Mouse (Mus musculus) adrenal gland, postnatal 14 days (tissue): ENCODE data around the gene Tpx2. TPM values are rescaled to one million over a fixed set of nuclear protein-coding genes. Genes with fewer than 3 reads are reported as not detected.

ENCODE experiments used
- DNase-seq: peaks from one replicate; pipeline ENCODE4 v3.0.0; 2021; ENCODE audit warnings: mixed read lengths
- total RNA-seq: library from RNA; stranded (reverse); gene quantifications from 2 replicates; pipeline ENCODE4 v1.2.3, GENCODE M21; 2021

Gene Tpx2
- total RNA-seq, 1 experiment from 2014 or later, result 20.3 TPM

GRCm38 (mm10) chr2:152914310-152915120 is 66.8 kb downstream of the Tpx2 start:
- DNase-seq, result peak; percentile 95

- no peak for DNase-seq
These were observed 67.7 kb downstream of the Tpx2 start for GRCm38 (mm10) chr2:152915453-152915852.

DNA sequence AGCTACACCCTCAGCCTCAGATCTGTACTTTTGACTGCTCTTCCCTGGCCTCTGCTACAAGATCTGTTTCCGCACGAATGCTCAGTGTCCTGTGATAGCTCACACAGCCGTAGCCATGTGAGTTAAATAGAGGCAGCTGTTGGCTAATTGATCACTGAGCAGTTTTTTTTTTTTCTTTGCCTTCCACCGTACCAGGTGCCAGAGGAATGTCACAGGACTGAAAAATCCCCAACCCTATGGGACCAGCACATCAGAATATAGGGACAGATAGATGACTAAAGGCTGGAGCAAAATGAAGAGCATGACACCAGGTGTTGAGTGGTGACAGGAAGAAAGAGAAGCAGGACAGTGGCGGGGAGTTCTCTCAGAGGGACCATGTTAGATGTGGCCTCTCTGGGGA is 68.3 kb downstream of the Tpx2 start:
- no peak for DNase-seq

DNA sequence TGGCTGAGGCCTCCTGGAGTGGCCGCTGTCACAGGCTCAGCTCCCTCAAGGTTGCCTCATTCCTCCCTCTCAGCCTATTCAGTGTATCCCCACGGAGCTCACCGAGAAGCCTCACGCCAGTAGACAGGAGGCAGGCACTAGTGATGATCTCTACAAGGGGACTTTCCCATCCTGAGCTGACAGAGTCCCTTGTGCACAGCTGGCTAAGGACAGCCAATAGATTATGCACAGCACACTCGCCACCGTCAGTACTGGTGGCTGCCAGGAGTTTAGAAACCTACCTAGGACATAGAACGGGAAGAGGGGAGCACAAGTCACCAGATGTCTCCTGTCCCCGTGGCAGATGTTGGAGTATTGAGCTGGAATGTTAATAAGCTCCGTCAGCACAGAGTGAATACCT is 69.9 kb downstream of the Tpx2 start:
- DNase-seq, result no peak

- no peak for DNase-seq
These were observed 74.6 kb downstream of the Tpx2 start for GRCm38 (mm10) chr2:152922376-152922775.

DNA sequence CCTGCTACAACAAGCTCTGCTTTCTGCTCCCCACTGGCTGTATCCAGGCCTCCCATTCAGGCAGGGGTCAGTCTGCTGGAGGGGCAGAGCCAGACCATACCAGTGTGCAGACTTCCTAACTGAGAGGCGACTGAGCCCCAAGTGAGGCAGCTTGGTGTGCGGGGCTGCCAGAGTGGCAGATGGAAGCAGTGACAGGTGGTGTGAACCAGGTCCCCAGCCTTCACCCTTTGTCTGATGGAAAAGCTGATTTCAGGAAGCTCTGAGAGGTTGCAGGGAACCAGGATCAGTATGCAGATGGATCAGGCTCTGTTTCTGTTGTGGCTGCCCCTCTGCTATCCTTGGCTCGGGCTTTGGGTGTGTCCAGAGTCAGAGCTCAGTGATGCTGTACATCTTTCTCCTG is 75.9 kb downstream of the Tpx2 start:
- DNase-seq, result no peak

GRCm38 (mm10) chr2:152924128-152924527 is 76.4 kb downstream of the Tpx2 start:
- peak; percentile 14 for DNase-seq

- DNase-seq, result no peak
These were observed 76.8 kb downstream of the Tpx2 start for GRCm38 (mm10) chr2:152924543-152924942.

DNA sequence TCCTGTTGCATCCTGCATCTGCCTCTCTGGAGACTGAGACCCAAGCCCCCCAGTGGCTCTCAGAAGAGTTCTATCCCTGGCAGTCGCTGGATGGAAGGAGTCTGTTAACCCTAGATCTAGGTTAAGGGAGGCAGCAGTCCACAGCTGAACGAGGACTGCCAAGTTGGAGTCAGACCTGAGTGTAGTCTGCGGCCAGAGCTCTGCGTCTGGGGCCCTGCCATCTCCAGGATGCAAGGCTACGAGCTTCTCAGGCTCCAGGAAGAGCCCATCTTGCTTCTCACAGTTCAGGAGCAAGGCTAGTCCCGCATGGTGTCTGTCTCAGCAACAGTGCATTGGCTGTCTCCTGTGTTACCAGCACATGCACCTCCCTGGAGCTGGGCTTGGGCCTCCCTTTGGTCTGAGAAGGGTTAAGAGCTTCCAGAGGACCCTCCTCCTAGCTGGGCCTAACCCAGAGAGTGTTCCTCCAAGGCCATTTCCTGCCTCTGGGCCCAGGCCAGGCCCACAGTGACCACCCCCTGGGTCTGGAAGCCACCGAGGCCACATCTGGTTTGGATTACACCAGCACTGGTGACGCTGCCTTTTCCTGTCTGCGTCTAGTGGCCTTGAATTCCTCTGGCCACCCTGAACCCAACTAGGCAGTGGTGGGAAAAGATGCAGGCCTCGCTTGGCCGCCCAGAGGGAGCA is 77.6 kb downstream of the Tpx2 start:
- peak; percentile 89 for DNase-seq

DNA sequence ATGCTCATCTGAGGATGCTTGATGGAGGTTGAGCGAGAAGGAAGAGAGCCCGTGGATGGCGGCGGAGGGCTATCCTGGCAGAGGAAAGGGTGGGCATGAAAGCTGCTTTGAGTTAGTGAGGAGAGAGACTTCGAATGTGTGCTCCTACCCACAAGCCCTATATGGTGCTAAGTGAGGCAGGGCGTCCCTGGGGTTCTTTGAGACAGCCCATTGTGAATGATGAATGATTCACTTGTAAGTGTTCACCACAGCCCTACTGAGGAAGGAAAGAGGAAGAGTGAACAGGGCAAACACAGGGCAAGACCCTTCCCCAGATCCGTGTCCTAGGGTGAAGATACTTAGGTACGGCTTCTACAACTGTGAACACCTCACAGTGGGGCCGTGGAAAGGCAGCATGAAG is 79.1 kb downstream of the Tpx2 start:
- no peak for DNase-seq

DNA sequence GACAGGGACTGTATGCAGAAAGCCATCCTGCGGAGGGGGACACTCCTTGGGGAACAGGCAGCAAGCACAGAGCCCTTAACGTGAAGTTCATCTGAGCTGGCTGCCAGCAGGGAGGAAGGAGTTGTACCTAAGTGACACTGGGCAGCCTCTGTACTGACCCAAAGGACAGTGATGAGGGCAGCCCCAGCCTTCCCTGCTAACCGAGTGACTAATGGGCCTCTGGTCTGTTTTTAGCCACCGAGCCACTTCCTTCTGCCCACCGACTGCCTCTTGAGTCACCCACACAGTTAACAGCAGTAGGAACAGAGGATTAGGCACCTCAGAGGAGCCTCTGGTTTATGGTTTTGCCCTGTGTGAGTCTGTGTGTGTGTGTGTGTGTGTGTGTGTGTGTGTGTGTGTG is 79.6 kb downstream of the Tpx2 start:
- peak; percentile 67 for DNase-seq

DNA sequence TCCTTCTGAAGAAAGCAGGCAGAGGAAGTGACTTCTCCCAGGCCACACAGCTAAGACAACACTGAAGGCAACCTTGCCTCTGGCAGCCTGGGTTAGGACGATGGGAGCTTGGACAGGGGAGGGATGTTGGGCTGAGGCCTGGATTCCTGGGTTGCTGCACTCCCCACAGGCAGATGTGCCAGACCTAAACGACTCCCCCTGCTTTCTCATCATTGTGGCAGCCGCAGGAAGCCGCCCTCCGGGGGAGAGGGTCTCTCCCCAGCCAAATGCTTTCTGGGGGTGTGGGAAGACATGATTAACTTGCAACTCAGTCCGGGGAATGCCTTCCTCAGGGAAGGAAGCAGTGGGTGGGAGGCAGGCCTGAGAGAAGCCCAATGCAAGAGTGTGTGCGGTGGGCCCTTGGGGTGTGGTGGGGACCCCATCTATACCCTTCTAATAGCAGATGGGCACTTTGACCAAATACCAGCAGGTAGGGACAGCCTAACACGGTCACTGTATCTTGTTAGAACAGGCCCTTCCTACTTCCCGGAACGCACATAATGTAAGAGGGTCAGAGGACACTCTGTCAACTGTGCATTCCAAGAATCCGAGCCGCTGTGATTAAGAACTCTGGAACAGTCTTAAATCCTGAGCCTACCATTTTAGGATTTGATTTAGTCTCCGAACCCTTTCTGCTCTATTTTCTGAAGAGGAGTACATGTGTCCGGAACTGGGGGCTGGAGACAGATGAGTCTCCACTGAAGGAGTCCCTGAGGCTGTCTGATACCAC is 80.6 kb downstream of the Tpx2 start:
- DNase-seq, result no peak

- no peak for DNase-seq
These were observed 81.2 kb downstream of the Tpx2 start for GRCm38 (mm10) chr2:152928988-152929370.

DNA sequence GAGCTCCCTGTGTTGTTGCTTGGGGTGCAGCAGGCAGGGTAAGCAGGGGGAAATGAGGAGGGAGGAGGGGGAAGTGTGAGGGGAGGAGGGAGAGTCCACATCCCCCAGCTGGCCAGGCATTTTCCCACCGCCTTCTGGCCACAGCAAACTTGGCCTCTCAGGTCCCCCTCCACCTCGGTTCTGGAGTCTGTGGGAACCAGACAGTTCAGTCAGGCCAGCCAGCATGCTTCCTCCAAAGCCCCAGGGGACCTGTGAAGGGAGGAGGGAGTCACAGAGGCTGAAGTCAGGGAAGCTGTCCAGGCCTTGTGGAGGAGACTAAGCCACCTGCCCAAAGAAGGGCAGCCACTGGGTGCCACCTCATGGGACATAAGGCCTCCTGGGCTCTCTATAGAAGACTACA is 82.5 kb downstream of the Tpx2 start:
- DNase-seq, result no peak

GRCm38 (mm10) chr2:152931456-152932160 is 83.8 kb downstream of the Tpx2 start:
- peak; percentile 19 for DNase-seq

- peak; percentile 21 for DNase-seq
These were observed 85.3 kb downstream of the Tpx2 start, which contains the start of gene Foxs1 for GRCm38 (mm10) chr2:152933048-152933447. Gene Foxs1, minus strand, starts transcription at chr2:152933208.

DNA sequence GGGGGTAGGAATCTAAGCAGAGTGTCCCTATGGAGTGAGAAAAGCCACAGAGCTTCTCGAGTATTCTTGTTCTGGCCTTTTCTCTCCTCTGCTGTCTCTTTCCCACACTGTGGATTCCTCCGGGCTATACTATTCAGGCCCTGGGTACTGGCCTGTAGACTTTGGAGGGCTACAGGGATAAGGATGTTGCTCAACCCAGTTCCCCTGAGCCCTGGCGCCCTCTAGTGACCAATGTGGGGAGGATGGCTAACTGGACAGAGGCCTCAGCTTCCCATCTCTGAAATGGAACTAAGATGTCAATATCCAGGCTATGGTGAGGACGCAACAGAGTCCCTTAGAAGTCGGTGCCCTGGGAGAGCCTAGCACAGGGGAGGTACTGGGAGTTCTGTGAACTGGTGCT is 85.8 kb downstream of the Tpx2 start:
- peak; percentile 78 for DNase-seq

DNA sequence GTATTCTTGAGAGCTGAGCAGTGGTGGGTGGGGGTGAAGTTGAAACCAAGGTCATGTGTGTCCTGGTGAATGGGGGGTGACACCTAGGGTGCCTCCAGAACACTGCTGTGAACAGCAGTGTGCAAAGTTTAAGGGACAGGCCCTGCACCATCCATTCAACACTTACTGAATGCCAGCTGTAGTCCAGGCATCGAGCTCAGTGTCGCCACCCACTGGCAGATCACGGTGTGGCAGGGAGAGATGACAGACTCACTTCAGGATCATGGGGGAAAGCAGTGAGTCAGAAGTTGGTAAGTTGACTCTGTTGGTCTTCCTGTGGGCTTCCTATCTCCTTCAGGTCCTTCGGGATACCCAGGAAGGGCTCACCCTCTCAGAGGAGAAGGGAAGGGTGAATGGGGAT is 92.1 kb downstream of the Tpx2 start:
- DNase-seq, result peak; percentile 84

DNA sequence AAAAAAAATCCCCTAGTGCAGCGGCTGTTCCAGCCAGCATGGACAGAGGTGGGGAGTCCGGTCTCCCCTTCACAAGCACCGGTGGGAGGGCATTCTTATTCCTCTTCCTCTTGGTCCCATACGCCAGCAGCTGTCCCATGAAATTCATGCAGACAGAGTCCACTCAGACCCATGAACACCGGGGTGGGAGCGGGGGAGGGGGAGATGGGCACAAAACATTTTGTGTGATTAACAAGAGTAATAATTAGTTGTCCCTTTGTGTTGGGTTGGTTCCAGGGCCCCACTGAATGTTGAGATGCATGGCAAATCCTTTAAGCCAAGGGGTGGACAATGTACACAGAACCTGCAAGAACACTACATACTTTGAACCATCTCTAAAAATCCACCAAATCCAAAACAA is 93.3 kb downstream of the Tpx2 start:
- no peak for DNase-seq

DNA sequence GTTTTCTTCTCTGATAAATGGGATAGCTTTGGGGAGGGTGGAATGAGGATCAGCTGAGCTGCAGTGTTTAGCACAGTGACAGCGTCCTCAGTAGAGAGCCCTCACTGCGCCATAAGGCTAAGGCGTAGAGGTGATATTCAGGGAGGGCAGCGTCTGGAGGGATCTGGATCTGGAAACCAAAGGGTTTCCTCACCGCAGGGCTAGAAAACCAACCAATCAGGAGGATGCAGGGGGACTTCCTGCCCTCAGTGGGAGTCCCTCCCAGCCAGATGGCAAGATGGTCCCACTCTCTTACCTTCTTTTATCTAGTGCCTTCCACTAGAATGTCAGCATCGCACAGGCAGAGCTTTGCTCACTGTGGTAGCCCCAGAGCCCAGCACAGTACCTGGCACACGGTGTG is 94.0 kb downstream of the Tpx2 start:
- no peak for DNase-seq

GRCm38 (mm10) chr2:152942898-152943515 is 95.2 kb downstream of the Tpx2 start:
- DNase-seq, result peak; percentile 57

DNA sequence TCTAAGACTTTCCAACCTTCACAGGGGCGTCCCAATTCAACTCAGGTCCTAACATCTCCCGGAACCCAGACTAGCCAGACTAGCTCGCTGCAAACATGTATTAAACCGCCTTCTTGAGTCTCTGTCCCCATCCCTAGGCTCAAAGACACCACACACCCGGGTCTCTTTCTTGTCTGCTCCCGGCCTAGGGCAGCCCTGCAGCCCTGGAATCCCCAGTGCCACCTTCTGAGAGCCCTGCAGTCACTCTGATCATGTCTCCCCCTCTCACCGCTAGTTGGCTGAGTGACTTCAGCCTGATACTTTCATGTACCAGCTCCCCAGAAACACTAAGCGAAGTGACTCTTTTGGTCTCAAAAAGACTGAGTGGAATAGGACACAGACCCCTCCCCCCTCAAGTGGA is 95.8 kb downstream of the Tpx2 start:
- no peak for DNase-seq
